Mouse (Mus musculus) layer of hippocampus, adult 6 months (tissue): ENCODE results near the gene Fance. TPM values are rescaled to one million over a fixed set of nuclear protein-coding genes. Genes with fewer than 3 reads are reported as not detected.

Source experiments
- long read RNA-seq, 2 experiments: library from polyadenylated mRNA; unstranded; transcript quantifications; one replicate each; pipeline ENCODE4 v2.0.0; 2019 to 2020
- polyA plus RNA-seq: library from polyadenylated mRNA; unstranded; fragments of <200 nt; fragmentation: Nextera tagmentation; gene quantifications from 2 replicates; pipeline ENCODE4 v1.2.3, GENCODE M21; 2021

The Fance gene
- polyA plus RNA-seq, result 23.4 and 23.5 TPM in 2 replicates
- long read RNA-seq, experiment 1, transcript Fance-202 (8 exons, 1,825 nt), result major isoform, 12 of 52 reads
- long read RNA-seq, experiment 1, partial matches to known transcripts, result 1 of 52 reads
- long read RNA-seq, experiment 1, other reads (novel, unspliced or antisense), result 30 of 52 reads
- long read RNA-seq, experiment 2, transcript Fance-203 (10 exons, 2,025 nt), result minor isoform, 7 of 128 reads
- long read RNA-seq, experiment 2, transcript Fance-204 (9 exons, 1,842 nt), result minor isoform, 7 of 128 reads
- long read RNA-seq, experiment 2, transcript Fance-208 (8 exons, 1,751 nt), result minor isoform, 8 of 128 reads
- long read RNA-seq, experiment 2, transcript Fance-202 (8 exons, 1,825 nt), result major isoform, 17 of 128 reads
- long read RNA-seq, experiment 2, partial matches to known transcripts, result 8 of 128 reads
- long read RNA-seq, experiment 2, other reads (novel, unspliced or antisense), result 79 of 128 reads

GRCm38 (mm10) chr17:28313212-28313879, at the start of gene Fance:
TSS of gene Fance (plus strand) at chr17:28313519.

GRCm38 (mm10) chr17:28328366-28328928, 15.1 kb downstream of the Fance start, which contains the start of gene Rpl10a:
TSS of gene Rpl10a (plus strand) at chr17:28328471.

GRCm38 (mm10) chr17:28350466-28351352, 37.4 kb downstream of the Fance start, which contains the start of gene Tead3:
TSS of gene Tead3 (minus strand) at chr17:28350817.

GRCm38 (mm10) chr17:28365122-28365521, 51.8 kb downstream of the Fance start, which contains the start of gene Tulp1:
TSS of gene Tulp1 (minus strand) at chr17:28365222.

Other genes with a start within 250 kb of the Fance start
- 1.2 and 1.4 TPM in 2 replicates for gene Tcp11, start 232.9 kb upstream of the Fance start, polyA plus RNA-seq
- 0.16 and 0.68 TPM in 2 replicates for gene Scube3, start 171.4 kb upstream of the Fance start, polyA plus RNA-seq
- gene Zfp523, start 136.4 kb upstream of the Fance start, polyA plus RNA-seq, result 15.8 and 17.1 TPM in 2 replicates
- 1.5 and 2.0 TPM in 2 replicates for gene Def6, start 105.7 kb upstream of the Fance start, polyA plus RNA-seq
- 2.5 and 4.8 TPM in 2 replicates for gene Ppard, start 80.8 kb upstream of the Fance start, polyA plus RNA-seq
- 906 and 1,055 TPM in 2 replicates for gene Rpl10a, start 15.0 kb downstream of the Fance start, polyA plus RNA-seq
- gene Tead3, start 37.3 kb downstream of the Fance start, polyA plus RNA-seq, result 0.13 and 0.18 TPM in 2 replicates
- gene Tulp1, start 51.7 kb downstream of the Fance start, polyA plus RNA-seq, result 0.10 TPM in 1 of 2 replicates, not detected in the other
- gene Fkbp5, start 204.0 kb downstream of the Fance start, polyA plus RNA-seq, result 4.4 and 4.7 TPM in 2 replicates
- not detected in 2 replicates for gene Armc12, start 217.3 kb downstream of the Fance start, polyA plus RNA-seq
- not detected in 2 replicates for gene Clpsl2, start 235.9 kb downstream of the Fance start, polyA plus RNA-seq
- not detected in 2 replicates for gene Clps, start 247.2 kb downstream of the Fance start, polyA plus RNA-seq